Mouse (Mus musculus): ENCODE data around the gene Smu1. TPM values are rescaled to one million over a fixed set of nuclear protein-coding genes. Genes with fewer than 3 reads are reported as not detected.

The Smu1 gene
- total and polyA plus RNA-seq, 3 experiments = 6.6 to 141 (median 51.4) TPM

DNA sequence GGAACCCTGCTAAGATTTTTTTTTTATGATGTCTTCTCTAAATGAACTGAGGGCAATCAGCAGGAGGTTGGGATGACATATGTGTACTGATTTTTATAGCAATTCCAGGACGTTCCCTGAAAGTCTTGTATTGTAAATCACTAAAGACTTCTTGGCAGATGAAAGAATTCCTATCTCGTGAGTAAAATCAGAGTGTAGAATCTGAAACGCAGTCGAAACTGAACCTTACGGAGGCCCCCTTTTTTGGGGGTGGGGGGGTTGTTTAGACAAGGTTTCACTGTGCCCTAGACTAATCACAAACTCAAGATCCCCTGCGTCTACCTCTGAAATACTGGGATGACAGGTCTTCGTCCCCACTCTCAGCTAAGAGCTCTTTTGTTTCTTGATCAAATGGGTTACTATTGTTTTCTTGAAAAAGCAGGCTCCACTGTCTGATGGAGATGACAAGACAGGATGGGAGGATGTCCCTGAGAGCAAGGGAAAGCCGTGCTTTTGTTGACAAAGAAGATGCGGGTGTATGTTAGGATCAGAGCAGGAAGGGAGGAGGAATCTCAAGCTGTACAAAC lies 53.9 kb downstream of the Smu1 start:
- H3K27me3 ChIP-seq (ENCODE audit: insufficient read depth, low read length) = no peaks in the 10 kb centered on the region
- DNase-seq (ENCODE audit: low spot score) (no peak), ATAC-seq (ENCODE audit: extremely low read depth, insufficient number of reproducible peaks, low FRiP score, poor library complexity, severe bottlenecking) (no peak)
- peak overlapping the region; percentile 80 for H3K4me3 ChIP-seq (ENCODE audit: low read depth, low read length)
- peaks cover 28% of the 10 kb centered on the region for H3K4me1 ChIP-seq (ENCODE audit: insufficient read depth, low read depth, low read length)
- TF ChIP-seq TAL1 (conservative IDR thresholded peaks at IDR 0.05; ENCODE audit: low read depth, low read length) = no peak
- TF ChIP-seq POLR2AphosphoS5 (IDR thresholded peaks at IDR 0.05; ENCODE audit: insufficient replicate concordance, low read depth, low read length) = no peak
- TF ChIP-seq CTCF (IDR thresholded peaks at IDR 0.05; ENCODE audit: low read depth, low read length) = no peak
- no peak for TF ChIP-seq GATA1 (IDR thresholded peaks at IDR 0.05; ENCODE audit: borderline replicate concordance, low read length)
- H3K36me3 ChIP-seq (replicated peaks) = peaks cover 18% of the 10 kb centered on the region
- H3K9me3 ChIP-seq (replicated peaks) = no peaks in the 10 kb centered on the region

- no peaks in the 10 kb centered on the region for H3K27me3 ChIP-seq (ENCODE audit: insufficient read depth, low read length)
- H3K36me3 ChIP-seq (replicated peaks) = peaks cover 20% of the 10 kb centered on the region
- H3K4me1 ChIP-seq (ENCODE audit: insufficient read depth, low read depth, low read length) = peaks cover 27% of the 10 kb centered on the region
- no peaks in the 10 kb centered on the region for H3K9me3 ChIP-seq (replicated peaks)
- peak; percentile 92 for ATAC-seq (ENCODE audit: extremely low read depth, insufficient number of reproducible peaks, low FRiP score, poor library complexity, severe bottlenecking)
- H3K4me3 ChIP-seq (ENCODE audit: low read depth, low read length) = peak within 1 kb of the TSS; percentile 80
- TF ChIP-seq GATA2 (IDR thresholded peaks at IDR 0.05; ENCODE audit: borderline replicate concordance, low read depth, low read length) = no peak
- no peak for TF ChIP-seq TAL1 (conservative IDR thresholded peaks at IDR 0.05; ENCODE audit: low read depth, low read length)
- TF ChIP-seq CTCF (IDR thresholded peaks at IDR 0.05; ENCODE audit: low read depth, low read length) = no peak
- no peak for TF ChIP-seq GATA1 (IDR thresholded peaks at IDR 0.05; ENCODE audit: borderline replicate concordance, low read length)
- no peak for TF ChIP-seq POLR2AphosphoS5 (IDR thresholded peaks at IDR 0.05; ENCODE audit: insufficient replicate concordance, low read depth, low read length)
- peak; percentile 84 for DNase-seq (ENCODE audit: low spot score)
These were observed 54.7 kb downstream of the Smu1 start, which contains the start of gene Aptx for GRCm38 (mm10) chr4:40702797-40703709. Gene Aptx (minus strand): TSS chr4:40703194.

- Histone ChIP-seq H3K4me1 (ENCODE audit: insufficient read depth, low read depth, low read length) (peaks cover 30% of the 10 kb centered on the region), H3K9me3 (replicated peaks) (no peaks in the 10 kb centered on the region), H3K27me3 (ENCODE audit: insufficient read depth, low read length) (no peaks in the 10 kb centered on the region), H3K4me3 (ENCODE audit: low read depth, low read length) (peak overlapping the region; percentile 80; the same call in 1 of the 2 replicates), H3K36me3 (replicated peaks) (peaks cover 26% of the 10 kb centered on the region)
- DNase-seq (ENCODE audit: low spot score) = no peak
- TF ChIP-seq GATA1 (IDR thresholded peaks at IDR 0.05; ENCODE audit: borderline replicate concordance, low read length) = no peak
- TF ChIP-seq GATA2 (IDR thresholded peaks at IDR 0.05; ENCODE audit: borderline replicate concordance, low read depth, low read length) = no peak
- no peak for TF ChIP-seq TAL1 (conservative IDR thresholded peaks at IDR 0.05; ENCODE audit: low read depth, low read length)
- no peak for TF ChIP-seq CTCF (IDR thresholded peaks at IDR 0.05; ENCODE audit: low read depth, low read length)
- no peak for ATAC-seq (ENCODE audit: extremely low read depth, insufficient number of reproducible peaks, low FRiP score, poor library complexity, severe bottlenecking)
These were observed 55.9 kb downstream of the Smu1 start for GRCm38 (mm10) chr4:40701796-40702195.

- no peak for DNase-seq (ENCODE audit: low spot score)
- Histone ChIP-seq H3K36me3 (replicated peaks) (peaks cover 40% of the 10 kb centered on the region), H3K4me1 (ENCODE audit: insufficient read depth, low read depth, low read length) (peaks cover 32% of the 10 kb centered on the region), H3K9me3 (replicated peaks) (no peaks in the 10 kb centered on the region), H3K27me3 (ENCODE audit: insufficient read depth, low read length) (no peaks in the 10 kb centered on the region), H3K4me3 (ENCODE audit: low read depth, low read length) (no peak overlapping the region)
- TF ChIP-seq GATA2 (IDR thresholded peaks at IDR 0.05; ENCODE audit: borderline replicate concordance, low read depth, low read length) = no peak
- TF ChIP-seq GATA1 (IDR thresholded peaks at IDR 0.05; ENCODE audit: borderline replicate concordance, low read length) = no peak
- TF ChIP-seq POLR2AphosphoS5 (IDR thresholded peaks at IDR 0.05; ENCODE audit: insufficient replicate concordance, low read depth, low read length) = no peak
- TF ChIP-seq TAL1 (conservative IDR thresholded peaks at IDR 0.05; ENCODE audit: low read depth, low read length) = no peak
- TF ChIP-seq CTCF (IDR thresholded peaks at IDR 0.05; ENCODE audit: low read depth, low read length) = no peak
- no peak for ATAC-seq (ENCODE audit: extremely low read depth, insufficient number of reproducible peaks, low FRiP score, poor library complexity, severe bottlenecking)
These were observed 57.5 kb downstream of the Smu1 start for GRCm38 (mm10) chr4:40700216-40700615.

GRCm38 (mm10) chr4:40697059-40697458 lies 60.7 kb downstream of the Smu1 start:
- H3K27me3 ChIP-seq (ENCODE audit: insufficient read depth, low read length) = no peaks in the 10 kb centered on the region
- no peak for TF ChIP-seq GATA2 (IDR thresholded peaks at IDR 0.05; ENCODE audit: borderline replicate concordance, low read depth, low read length)
- TF ChIP-seq TAL1 (conservative IDR thresholded peaks at IDR 0.05; ENCODE audit: low read depth, low read length) = no peak
- TF ChIP-seq GATA1 (IDR thresholded peaks at IDR 0.05; ENCODE audit: borderline replicate concordance, low read length) = no peak
- no peak for TF ChIP-seq POLR2AphosphoS5 (IDR thresholded peaks at IDR 0.05; ENCODE audit: insufficient replicate concordance, low read depth, low read length)
- TF ChIP-seq CTCF (IDR thresholded peaks at IDR 0.05; ENCODE audit: low read depth, low read length) = no peak
- no peak for ATAC-seq (ENCODE audit: extremely low read depth, insufficient number of reproducible peaks, low FRiP score, poor library complexity, severe bottlenecking)
- peaks cover 70% of the 10 kb centered on the region for H3K36me3 ChIP-seq (replicated peaks)
- no peaks in the 10 kb centered on the region for H3K9me3 ChIP-seq (replicated peaks)
- H3K4me3 ChIP-seq (ENCODE audit: low read depth, low read length) = no peak overlapping the region
- peaks cover 19% of the 10 kb centered on the region for H3K4me1 ChIP-seq (ENCODE audit: insufficient read depth, low read depth, low read length)
- no peak for DNase-seq (ENCODE audit: low spot score)

DNA sequence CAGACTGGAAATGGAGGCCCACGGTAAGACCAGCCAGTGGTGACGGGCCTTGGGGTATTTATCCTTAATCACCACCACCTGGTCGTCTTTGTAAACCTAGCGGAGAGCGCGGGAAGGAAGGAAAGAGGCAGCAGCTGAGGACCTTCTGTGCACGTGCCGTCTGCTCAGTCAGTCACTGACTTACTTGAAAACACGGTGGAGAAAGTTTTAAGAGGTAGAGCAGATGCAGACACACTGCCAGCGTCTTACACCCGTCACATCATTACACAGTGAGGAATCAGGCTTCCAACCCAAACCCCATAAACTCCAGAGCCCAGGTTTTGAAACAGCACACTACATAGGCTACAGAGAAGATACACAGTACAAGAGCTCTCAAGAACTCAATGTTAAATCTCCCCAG lies 66.6 kb downstream of the Smu1 start:
- Histone ChIP-seq H3K4me3 (ENCODE audit: low read depth, low read length) (no peak overlapping the region), H3K4me1 (ENCODE audit: insufficient read depth, low read depth, low read length) (no peaks in the 10 kb centered on the region), H3K36me3 (replicated peaks) (peaks cover 81% of the 10 kb centered on the region), H3K27me3 (ENCODE audit: insufficient read depth, low read length) (no peaks in the 10 kb centered on the region), H3K9me3 (replicated peaks) (no peaks in the 10 kb centered on the region)
- ATAC-seq (ENCODE audit: extremely low read depth, insufficient number of reproducible peaks, low FRiP score, poor library complexity, severe bottlenecking) (no peak), DNase-seq (ENCODE audit: low spot score) (no peak)
- TF ChIP-seq POLR2AphosphoS5 (IDR thresholded peaks at IDR 0.05; ENCODE audit: insufficient replicate concordance, low read depth, low read length) (no peak), GATA2 (IDR thresholded peaks at IDR 0.05; ENCODE audit: borderline replicate concordance, low read depth, low read length) (no peak), GATA1 (IDR thresholded peaks at IDR 0.05; ENCODE audit: borderline replicate concordance, low read length) (no peak), CTCF (IDR thresholded peaks at IDR 0.05; ENCODE audit: low read depth, low read length) (no peak), TAL1 (conservative IDR thresholded peaks at IDR 0.05; ENCODE audit: low read depth, low read length) (no peak)

Other genes starting within 250 kb of the Smu1 start
- 10.9 and 11.1 TPM in 2 replicates for gene Aptx, start 54.7 kb downstream of the Smu1 start, total RNA-seq (2014; fragmentation: Nextera tagmentation)
- 11.8 and 12.4 TPM in 2 replicates for gene Aptx, start 54.7 kb downstream of the Smu1 start, total RNA-seq (2017)
- 1.6 and 5.2 TPM in 2 replicates for gene Aptx, start 54.7 kb downstream of the Smu1 start, polyA plus RNA-seq (2012)
- 174 and 178 TPM in 2 replicates for gene Dnaja1, start 35.8 kb downstream of the Smu1 start, total RNA-seq (2014; fragmentation: Nextera tagmentation)
- 232 and 353 TPM in 2 replicates for gene Dnaja1, start 35.8 kb downstream of the Smu1 start, total RNA-seq (2017)
- gene Dnaja1, start 35.8 kb downstream of the Smu1 start, polyA plus RNA-seq (2012) = 124 and 221 TPM in 2 replicates
- 30.3 and 39.1 TPM in 2 replicates for gene B4galt1, start 96.1 kb upstream of the Smu1 start, total RNA-seq (2014; fragmentation: Nextera tagmentation)
- gene B4galt1, start 96.1 kb upstream of the Smu1 start, total RNA-seq (2017) = 12.6 and 15.4 TPM in 2 replicates
- 19.6 and 19.7 TPM in 2 replicates for gene B4galt1, start 96.1 kb upstream of the Smu1 start, polyA plus RNA-seq (2012)
- gene Spink4, start 162.1 kb upstream of the Smu1 start, total RNA-seq (2014; fragmentation: Nextera tagmentation) = not detected in 2 replicates
- not detected in 2 replicates for gene Spink4, start 162.1 kb upstream of the Smu1 start, total RNA-seq (2017)
- not detected in 2 replicates for gene Spink4, start 162.1 kb upstream of the Smu1 start, polyA plus RNA-seq (2012)
- gene Bag1, start 190.4 kb upstream of the Smu1 start, total RNA-seq (2014; fragmentation: Nextera tagmentation) = 67.9 and 75.6 TPM in 2 replicates
- gene Bag1, start 190.4 kb upstream of the Smu1 start, total RNA-seq (2017) = 232 and 257 TPM in 2 replicates
- gene Bag1, start 190.4 kb upstream of the Smu1 start, polyA plus RNA-seq (2012) = 233 and 300 TPM in 2 replicates
- 58.1 and 76.5 TPM in 2 replicates for gene Chmp5, start 190.5 kb upstream of the Smu1 start, total RNA-seq (2014; fragmentation: Nextera tagmentation)
- gene Chmp5, start 190.5 kb upstream of the Smu1 start, total RNA-seq (2017) = 139 and 188 TPM in 2 replicates
- gene Chmp5, start 190.5 kb upstream of the Smu1 start, polyA plus RNA-seq (2012) = 2.3 and 2.9 TPM in 2 replicates
- gene Nfx1, start 213.0 kb upstream of the Smu1 start, total RNA-seq (2014; fragmentation: Nextera tagmentation) = 152 and 153 TPM in 2 replicates
- gene Nfx1, start 213.0 kb upstream of the Smu1 start, total RNA-seq (2017) = 126 and 135 TPM in 2 replicates
- 44.0 and 49.1 TPM in 2 replicates for gene Nfx1, start 213.0 kb upstream of the Smu1 start, polyA plus RNA-seq (2012)